Mouse (Mus musculus): ENCODE measurements around the gene Abhd17c.

GRCm38 (mm10) chr7:84152821-84153220 lies 1.1 kb upstream of the Abhd17c start:
- TF ChIP-seq CTCF (IDR thresholded peaks at IDR 0.05; ENCODE audit: low read depth) (no peak), EP300 (IDR thresholded peaks at IDR 0.05; ENCODE audit: low read depth) (0 out of 2 replicates have a peak, but pooled peaks have one; percentile 24)

All from liver, postnatal 0 days (tissue).